Mouse (Mus musculus): ENCODE data around the gene Crip1.

GRCm38 (mm10) chr12:113176960-113177725 is 31.0 kb downstream of the Crip1 start:
- no peak for TF ChIP-seq CTCF (IDR thresholded peaks at IDR 0.05)
- TF ChIP-seq EP300 (IDR thresholded peaks at IDR 0.05; ENCODE audit: insufficient read depth, low read depth, low read length) = no peak
- TF ChIP-seq POLR2A (IDR thresholded peaks at IDR 0.05; ENCODE audit: insufficient read depth, low read depth, low read length) = no peak

Data from heart, adult 2 months (tissue).